Mouse (Mus musculus) heart, embryonic 12.5 days (tissue): ENCODE data around the gene Crocc. TPM values are rescaled to one million over a fixed set of nuclear protein-coding genes. Genes with fewer than 3 reads are reported as not detected.

Source experiments
- ATAC-seq: fragments of 200-750 bp; cut with Nextera tagmentation; 2 replicates; pipeline ENCODE4 v1.8.0; 2017; ENCODE audit warnings: moderate TSS enrichment, moderate library complexity; ENCODE audit not compliant: insufficient number of reproducible peaks, low FRiP score
- H3K27ac ChIP-seq: fragments of 300-500 bp; sonication (generic); 2 replicates; pipeline ENCODE4 v1.5.1; 2016; ENCODE audit warnings: mild to moderate bottlenecking, moderate library complexity; ENCODE audit not compliant: poor library complexity, severe bottlenecking
- H3K27me3 ChIP-seq: fragments of 300-500 bp; sonication (generic); replicated peaks from 2 replicates; pipeline ENCODE4 v1.6.1; 2016; ENCODE audit warnings: mild to moderate bottlenecking, moderate library complexity
- H3K36me3 ChIP-seq: fragments of 300-500 bp; sonication (generic); 2 replicates; pipeline ENCODE4 v1.6.1; 2016; ENCODE audit warnings: mild to moderate bottlenecking, moderate library complexity
- H3K4me1 ChIP-seq: fragments of 300-500 bp; sonication (generic); replicated peaks from 2 replicates; pipeline ENCODE4 v1.6.1; 2016; ENCODE audit warnings: mild to moderate bottlenecking
- H3K4me2 ChIP-seq: fragments of 300-500 bp; sonication (generic); 2 replicates; pipeline ENCODE4 v1.6.1; 2016; ENCODE audit warnings: mild to moderate bottlenecking, moderate library complexity
- H3K4me3 ChIP-seq: fragments of 300-500 bp; sonication (generic); 2 replicates; pipeline ENCODE4 v1.5.1; 2016; ENCODE audit warnings: mild to moderate bottlenecking
- H3K9ac ChIP-seq: fragments of 300-500 bp; sonication (generic); 2 replicates; pipeline ENCODE4 v1.6.1; 2016; ENCODE audit warnings: mild to moderate bottlenecking, moderate library complexity
- H3K9me3 ChIP-seq: fragments of 300-500 bp; sonication (generic); replicated peaks from 2 replicates; pipeline ENCODE4 v1.6.1; 2016; ENCODE audit warnings: mild to moderate bottlenecking, moderate library complexity
- WGBS: fragments of 180-500 bp; shearing (Covaris S2); methylation state at CpG from one replicate; pipeline ENCODE4 v1.1.7; 2016; 5-methylcytosine and 5-hydroxymethylcytosine counted together
- polyA plus RNA-seq: library from polyadenylated mRNA; unstranded; fragments of >200 nt; fragmentation: Nextera tagmentation; extraction: Ambion mirVana; gene quantifications from 2 replicates; pipeline ENCODE4 v1.2.1, GENCODE M21; 2016

Crocc gene
- polyA plus RNA-seq, 1 experiment from 2014 or later: 6.3 TPM

DNA sequence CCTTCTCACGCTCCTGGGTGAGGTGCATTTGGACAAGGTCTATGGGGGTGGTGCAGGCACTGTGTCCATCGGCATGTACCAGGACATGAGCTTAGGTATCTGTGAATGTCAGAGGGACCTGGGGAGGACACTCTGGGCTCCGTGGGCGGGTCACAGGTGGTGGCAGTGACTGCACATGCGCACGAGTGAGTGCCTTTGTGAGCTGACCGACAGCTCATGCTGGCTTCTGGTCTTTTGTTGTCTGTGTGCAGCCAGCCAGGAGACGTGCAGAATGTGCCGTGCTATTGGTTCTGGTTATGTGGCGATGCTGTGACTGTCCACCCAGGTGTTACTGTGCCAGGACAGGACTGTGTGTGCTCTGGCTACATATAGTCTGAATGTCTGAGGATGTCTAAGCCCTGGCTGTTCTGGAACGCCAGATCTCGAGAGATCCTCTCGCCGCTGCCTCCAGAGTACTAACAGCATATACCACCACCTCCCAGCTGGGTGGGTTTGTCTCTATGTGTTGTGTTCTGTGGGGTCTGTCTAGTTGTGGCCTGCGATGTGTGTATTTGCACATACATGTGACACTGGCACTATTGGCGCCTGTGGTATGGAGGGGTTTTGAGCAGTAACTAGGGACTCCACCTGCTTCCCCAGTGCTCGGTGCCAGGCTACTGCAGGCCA, 11.4 kb downstream of the Crocc start:
- Histone ChIP-seq H3K27ac (no peak overlapping the region), H3K36me3 (peaks cover 35% of the 10 kb centered on the region), H3K27me3 (no peaks in the 10 kb centered on the region), H3K4me2 (no peak overlapping the region), H3K4me1 (peaks cover 21% of the 10 kb centered on the region), H3K9me3 (no peaks in the 10 kb centered on the region), H3K4me3 (no peak overlapping the region), H3K9ac (no peak overlapping the region)
- 85% methylated on average over 17 of the region's 17 CpGs for WGBS
- no peak for ATAC-seq

DNA sequence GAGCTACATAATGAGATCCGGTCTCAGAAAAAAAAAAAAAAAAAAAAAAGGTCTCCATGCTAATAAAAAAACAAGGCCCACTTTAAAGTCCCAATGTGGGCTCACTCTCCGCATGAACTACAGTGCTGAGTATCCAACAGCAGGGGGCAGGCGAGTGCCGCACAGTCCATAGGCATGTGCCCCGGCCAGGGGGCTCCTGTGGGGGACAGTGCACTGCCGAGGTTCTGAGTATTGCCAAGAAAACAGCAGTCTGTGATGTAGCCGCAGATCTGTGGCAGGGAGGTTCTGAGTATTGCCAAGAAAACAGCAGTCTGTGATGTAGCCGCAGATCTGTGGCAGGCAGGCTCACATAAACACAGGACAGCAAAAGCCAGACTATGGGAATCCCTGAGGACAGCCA, 15.5 kb downstream of the Crocc start:
- Histone ChIP-seq H3K4me3 (no peak overlapping the region), H3K4me2 (no peak overlapping the region), H3K27me3 (no peaks in the 10 kb centered on the region), H3K36me3 (peaks cover 53% of the 10 kb centered on the region), H3K9ac (no peak overlapping the region), H3K9me3 (no peaks in the 10 kb centered on the region), H3K27ac (no peak overlapping the region), H3K4me1 (peaks cover 6% of the 10 kb centered on the region; the same call in 1 of the 2 replicates)
- 24% methylated on average over 8 of the region's 8 CpGs for WGBS
- ATAC-seq: no peak

DNA sequence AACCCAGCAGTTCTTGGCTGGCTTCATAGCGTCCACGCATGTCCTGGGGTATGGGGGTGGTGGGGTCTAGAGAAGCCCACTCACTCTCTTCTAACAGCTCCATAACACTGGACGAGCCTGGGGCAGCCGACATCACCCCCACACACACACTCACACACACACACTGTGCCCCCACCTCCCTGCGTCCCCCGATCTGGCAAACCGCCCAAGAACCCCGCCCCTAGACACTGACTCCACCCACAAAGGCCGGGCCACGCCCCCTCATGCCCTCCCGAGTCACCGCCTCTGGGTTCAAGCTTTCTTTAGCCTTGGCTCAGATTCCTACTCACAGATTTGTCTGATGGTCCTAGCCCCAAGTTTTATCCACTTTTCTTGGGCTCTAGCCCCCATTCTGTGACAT, 19.2 kb downstream of the Crocc start:
- Histone ChIP-seq H3K4me2 (no peak overlapping the region), H3K4me3 (no peak overlapping the region), H3K9ac (no peak overlapping the region), H3K27me3 (no peaks in the 10 kb centered on the region), H3K4me1 (peaks cover 4% of the 10 kb centered on the region; the same call in 1 of the 2 replicates), H3K27ac (no peak overlapping the region), H3K9me3 (no peaks in the 10 kb centered on the region), H3K36me3 (peaks cover 58% of the 10 kb centered on the region)
- 53% methylated on average over 12 of the region's 12 CpGs for WGBS
- ATAC-seq: 0 out of 2 replicates have a peak, but pooled peaks have one; percentile 22

DNA sequence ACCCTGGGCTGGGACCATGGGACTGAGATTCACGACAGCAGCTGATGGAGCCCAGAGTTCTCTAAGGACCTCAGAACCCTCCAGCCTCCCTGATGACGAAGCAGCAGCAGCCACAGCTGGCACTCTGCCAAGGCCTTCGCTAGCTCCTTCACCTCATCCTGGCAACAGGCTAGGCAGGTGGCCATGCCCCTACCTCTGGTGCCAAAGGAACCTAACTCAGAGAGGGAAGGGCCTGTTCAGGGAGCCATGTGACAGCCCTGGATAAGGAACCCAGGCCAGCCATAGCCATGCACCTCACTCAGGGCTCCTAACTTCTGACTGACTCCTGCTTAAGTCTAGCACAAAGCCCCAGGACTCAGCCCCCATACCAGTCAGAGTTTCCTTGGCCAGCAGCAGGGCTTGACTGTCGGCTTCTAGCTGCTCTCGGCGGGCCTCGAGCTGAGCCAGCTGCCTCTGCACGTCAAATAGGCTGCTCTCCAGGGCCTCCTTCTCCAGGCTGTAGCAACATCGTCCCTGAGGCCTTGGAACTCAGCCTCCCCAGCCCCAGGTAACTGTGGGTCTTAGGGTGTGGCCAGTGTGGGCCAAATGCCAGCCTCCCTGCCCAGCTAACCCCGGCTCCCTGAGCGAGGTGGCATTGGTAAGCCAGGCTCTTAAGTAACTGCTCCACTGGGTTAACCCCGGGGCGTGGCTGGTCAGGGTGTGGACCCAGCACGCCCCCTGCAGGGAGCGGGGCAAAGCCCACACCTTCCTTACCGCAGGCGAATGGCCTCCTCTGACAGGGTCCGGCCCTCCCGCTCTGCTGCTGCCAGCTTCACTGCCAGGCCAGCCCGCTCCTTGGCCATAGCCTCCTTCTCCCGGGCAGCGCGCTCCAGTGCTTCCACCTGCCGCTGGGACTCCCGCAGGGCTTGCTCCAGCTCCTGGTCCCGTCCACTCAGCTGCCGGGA, 26.5 kb downstream of the Crocc start:
- no peaks in the 10 kb centered on the region for H3K9me3 ChIP-seq
- H3K27me3 ChIP-seq: no peaks in the 10 kb centered on the region
- H3K4me2 ChIP-seq: no peak overlapping the region
- H3K36me3 ChIP-seq: peaks cover 77% of the 10 kb centered on the region
- ATAC-seq: no peak
- 0 out of 2 replicates have a peak overlapping the region, but pooled peaks have one; percentile 2 for H3K9ac ChIP-seq
- H3K4me1 ChIP-seq: peaks cover 11% of the 10 kb centered on the region; the same call in 1 of the 2 replicates
- no peak overlapping the region for H3K4me3 ChIP-seq
- H3K27ac ChIP-seq: no peak overlapping the region
- WGBS: 82% methylated on average over 27 of the region's 27 CpGs

DNA sequence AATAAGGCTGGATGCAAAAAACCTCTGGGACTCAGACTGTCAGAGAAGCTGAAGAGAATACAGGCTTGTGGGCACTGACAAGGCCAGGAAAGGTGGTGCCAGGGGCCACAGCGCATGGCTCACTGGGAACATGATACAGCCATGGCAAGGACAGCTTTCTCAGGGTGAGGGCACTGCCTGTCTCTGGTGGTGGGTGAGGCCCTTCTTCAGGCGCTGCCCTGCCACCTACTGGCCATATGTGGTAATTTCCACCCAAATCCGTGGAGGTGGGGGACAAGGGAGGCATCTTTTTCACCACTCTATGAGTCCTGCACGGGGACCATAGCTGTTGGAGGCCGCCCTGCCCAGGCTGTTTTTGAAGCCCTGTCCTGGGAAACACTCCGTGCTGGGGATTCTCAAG, 28.6 kb downstream of the Crocc start:
- H3K27ac ChIP-seq: no peak overlapping the region
- H3K36me3 ChIP-seq: peaks cover 68% of the 10 kb centered on the region
- H3K4me1 ChIP-seq: peaks cover 11% of the 10 kb centered on the region; the same call in 1 of the 2 replicates
- no peak for ATAC-seq
- no peak overlapping the region for H3K4me3 ChIP-seq
- no peaks in the 10 kb centered on the region for H3K9me3 ChIP-seq
- 13% methylated on average over 6 of the region's 6 CpGs for WGBS
- H3K4me2 ChIP-seq: no peak overlapping the region
- no peaks in the 10 kb centered on the region for H3K27me3 ChIP-seq
- H3K9ac ChIP-seq: no peak overlapping the region

DNA sequence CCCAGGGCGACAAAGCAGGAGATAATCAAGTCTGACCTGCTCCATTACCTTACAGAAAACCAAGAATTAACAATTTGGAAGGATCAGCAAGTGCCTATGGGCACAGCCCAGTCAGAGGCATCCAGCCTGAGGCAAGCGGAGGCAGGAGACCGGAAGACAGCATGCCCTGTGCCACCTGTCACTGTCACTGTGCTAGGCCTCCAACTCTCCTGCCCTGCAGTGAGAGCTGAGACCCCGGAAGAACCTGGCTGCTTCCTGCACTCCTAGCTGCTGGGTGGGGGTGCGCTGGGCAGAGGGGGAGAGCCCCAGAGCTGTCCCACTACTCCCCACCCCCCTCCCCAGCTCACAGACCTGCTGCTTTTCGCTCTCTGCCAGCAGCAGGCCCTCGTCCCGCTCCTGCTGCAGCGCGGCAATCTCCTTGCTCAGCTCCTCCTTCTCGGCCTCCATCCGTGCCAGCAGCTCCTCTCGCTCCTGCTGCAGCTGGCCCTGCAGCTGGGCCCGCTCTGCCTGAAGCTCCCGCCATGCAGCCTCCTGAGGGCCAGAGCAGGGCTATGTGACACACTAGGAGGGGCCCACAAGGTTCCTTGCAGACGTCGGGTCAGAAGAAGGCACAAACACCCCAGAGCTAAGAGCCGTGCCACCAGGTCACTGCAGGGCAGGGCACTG, 29.7 kb downstream of the Crocc start:
- Histone ChIP-seq H3K9ac (no peak overlapping the region), H3K4me2 (no peak overlapping the region)

DNA sequence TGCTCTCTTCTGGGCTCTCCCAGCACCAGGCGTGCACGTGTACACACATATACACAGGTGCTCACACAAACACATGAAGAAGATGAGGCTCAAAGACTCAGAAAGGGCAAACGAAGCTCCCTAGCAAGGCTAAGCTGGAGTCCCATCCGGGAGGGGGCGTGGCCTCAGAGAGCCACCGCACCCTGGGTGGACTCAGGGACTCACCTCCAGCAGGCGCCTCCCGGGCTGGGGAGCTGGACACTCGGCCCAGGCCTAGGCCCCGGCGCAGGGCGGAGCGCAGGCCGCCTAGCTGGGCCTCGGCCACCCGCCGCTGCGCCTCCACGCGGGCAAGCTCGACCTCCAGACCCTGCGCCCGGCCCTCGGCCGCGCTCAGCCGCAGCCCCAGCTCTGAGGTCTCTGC, 35.4 kb downstream of the Crocc start:
- H3K9me3 ChIP-seq: no peaks in the 10 kb centered on the region
- no peak overlapping the region for H3K4me2 ChIP-seq
- H3K4me3 ChIP-seq: no peak overlapping the region
- H3K27ac ChIP-seq: no peak overlapping the region
- no peaks in the 10 kb centered on the region for H3K27me3 ChIP-seq
- no peak for ATAC-seq
- peaks cover 42% of the 10 kb centered on the region for H3K4me1 ChIP-seq
- no peak overlapping the region for H3K9ac ChIP-seq
- 73% methylated on average over 27 of the region's 27 CpGs for WGBS
- peaks cover 27% of the 10 kb centered on the region for H3K36me3 ChIP-seq

More for the DNA sequence above, 29.7 kb downstream of the Crocc start:
- Histone ChIP-seq H3K4me3 (no peak overlapping the region), H3K27ac (no peak overlapping the region), H3K27me3 (no peaks in the 10 kb centered on the region), H3K4me1 (peaks cover 13% of the 10 kb centered on the region), H3K9me3 (no peaks in the 10 kb centered on the region), H3K36me3 (peaks cover 64% of the 10 kb centered on the region)
- ATAC-seq: no peak
- WGBS: 86% methylated on average over 18 of the region's 18 CpGs

DNA sequence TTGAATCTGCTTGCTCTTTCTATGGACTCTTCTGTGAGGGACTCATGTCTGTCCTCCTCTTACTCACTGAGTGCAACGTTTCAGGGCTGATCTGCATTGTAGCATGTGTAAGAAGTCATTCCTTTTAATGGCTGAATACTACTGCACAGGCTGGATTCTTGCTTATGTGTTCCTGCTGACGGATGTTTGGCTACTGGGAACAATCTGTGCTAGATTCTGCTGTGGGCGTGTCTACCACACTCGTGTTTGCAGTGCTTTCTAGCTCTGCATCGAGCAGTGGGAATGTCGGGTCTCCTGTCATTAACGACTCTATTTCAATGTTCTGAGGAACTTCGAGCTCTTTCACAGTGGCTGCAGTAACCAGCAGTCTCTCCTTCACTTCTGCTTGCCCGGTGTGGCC, 36.3 kb downstream of the Crocc start:
- Histone ChIP-seq H3K4me2 (no peak overlapping the region), H3K36me3 (peaks cover 20% of the 10 kb centered on the region), H3K9ac (no peak overlapping the region), H3K4me3 (no peak overlapping the region), H3K27me3 (no peaks in the 10 kb centered on the region), H3K9me3 (no peaks in the 10 kb centered on the region), H3K4me1 (peaks cover 47% of the 10 kb centered on the region), H3K27ac (no peak overlapping the region)
- ATAC-seq: no peak
- WGBS: 65% methylated on average over 9 of the region's 9 CpGs

DNA sequence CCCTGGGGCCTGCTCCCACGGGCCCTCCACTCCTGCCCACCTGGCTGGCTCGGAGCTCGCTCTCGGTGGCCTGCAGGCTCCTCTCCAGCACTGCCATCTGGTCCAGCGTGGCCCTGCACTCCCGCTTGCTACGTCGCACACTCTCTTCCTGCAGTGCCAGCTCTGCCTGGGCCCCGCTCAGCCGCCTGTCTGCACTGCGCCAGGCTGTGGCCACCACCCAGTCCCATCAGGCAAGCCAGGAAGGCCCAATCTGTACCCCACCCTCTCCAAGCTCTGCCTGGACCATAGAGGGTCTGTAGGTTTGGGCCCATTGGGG, 38.8 kb downstream of the Crocc start:
- Histone ChIP-seq H3K4me2 (peak overlapping the region; percentile 43; the same call in 1 of the 2 replicates), H3K36me3 (peaks cover 27% of the 10 kb centered on the region), H3K9me3 (no peaks in the 10 kb centered on the region), H3K9ac (peak overlapping the region; percentile 43; the same call in 1 of the 2 replicates), H3K27me3 (no peaks in the 10 kb centered on the region), H3K4me3 (no peak overlapping the region), H3K4me1 (peaks cover 60% of the 10 kb centered on the region), H3K27ac (peak overlapping the region; percentile 96)
- 69% methylated on average over 11 of the region's 11 CpGs for WGBS
- ATAC-seq: peak; percentile 11; the same call in 1 of the 2 replicates

DNA sequence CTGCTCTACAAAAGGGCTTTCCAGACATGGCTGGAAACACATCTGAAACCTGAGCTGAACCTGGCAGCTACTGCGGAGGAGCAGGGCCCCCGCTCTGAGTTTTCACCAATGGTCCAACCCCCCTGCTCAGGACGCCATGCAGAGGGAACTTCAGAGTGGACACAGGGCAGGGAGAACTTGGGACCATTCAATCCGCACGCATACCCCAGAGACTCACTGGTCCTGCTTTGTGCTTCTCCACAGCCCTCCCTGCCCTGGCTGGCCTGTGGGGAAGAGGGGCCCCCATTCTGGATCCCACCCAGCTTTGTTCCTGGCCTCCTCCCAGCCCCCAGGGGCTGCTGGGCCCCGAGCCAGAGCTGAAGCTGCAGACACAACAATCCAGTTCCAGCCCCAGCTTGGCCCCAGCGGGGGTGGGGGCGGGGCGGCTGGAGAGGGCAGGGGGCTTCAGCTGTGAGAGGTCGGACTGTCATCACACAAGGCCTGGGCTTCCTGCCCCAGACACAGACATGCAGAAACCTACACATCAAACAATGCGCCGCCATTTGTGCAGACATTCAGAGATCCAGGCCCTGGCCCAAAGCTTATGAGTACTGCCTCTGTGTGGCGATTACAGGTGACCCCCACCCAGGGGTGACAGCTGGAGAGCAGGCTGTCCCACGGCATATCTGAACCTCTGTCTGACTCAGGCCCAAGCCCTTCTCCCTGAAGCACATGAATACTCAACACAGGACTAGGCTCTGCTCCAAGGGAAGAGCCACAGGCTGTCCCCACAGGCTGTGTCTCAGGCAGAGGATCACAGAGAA, 39.3 kb downstream of the Crocc start:
- WGBS: 16% methylated on average over 14 of the region's 14 CpGs
- no peaks in the 10 kb centered on the region for H3K9me3 ChIP-seq
- no peaks in the 10 kb centered on the region for H3K27me3 ChIP-seq
- H3K27ac ChIP-seq: peak overlapping the region; percentile 96
- H3K4me3 ChIP-seq: no peak overlapping the region
- H3K4me1 ChIP-seq: peaks cover 65% of the 10 kb centered on the region
- peaks cover 27% of the 10 kb centered on the region for H3K36me3 ChIP-seq
- ATAC-seq: peak; percentile 82
- H3K9ac ChIP-seq: peak overlapping the region; percentile 62
- peak overlapping the region; percentile 43 for H3K4me2 ChIP-seq
